Mouse (Mus musculus): ENCODE data around the gene Mum1. TPM values are rescaled to one million over a fixed set of nuclear protein-coding genes. Genes with fewer than 3 reads are reported as not detected.
A peak's percentile ranks its signal among the peaks of the same experiment; 100 is the strongest.

Mum1 gene
- polyA plus RNA-seq, 1 experiment from 2014 or later: 93.4 TPM

GRCm38 (mm10) chr10:80278390-80278789 is 52.2 kb downstream of the Mum1 start:
- no peak overlapping the region for H3K4me3 ChIP-seq
- no peaks in the 10 kb centered on the region for H3K4me1 ChIP-seq
- no peaks in the 10 kb centered on the region for H3K9me3 ChIP-seq
- H3K4me2 ChIP-seq (replicated peaks): no peak overlapping the region
- H3K9ac ChIP-seq: no peak overlapping the region
- no peaks in the 10 kb centered on the region for H3K27me3 ChIP-seq
- 95% methylated on average over 9 of the region's 9 CpGs for WGBS
- no peak overlapping the region for H3K27ac ChIP-seq
- peaks cover 94% of the 10 kb centered on the region for H3K36me3 ChIP-seq
- ATAC-seq (ENCODE audit: insufficient number of reproducible peaks, insufficient read depth, low FRiP score, low TSS enrichment): no peak

GRCm38 (mm10) chr10:80279273-80279672 is 53.0 kb downstream of the Mum1 start:
- Histone ChIP-seq H3K27ac (no peak overlapping the region), H3K36me3 (peaks cover 94% of the 10 kb centered on the region), H3K4me2 (replicated peaks) (no peak overlapping the region), H3K27me3 (no peaks in the 10 kb centered on the region), H3K4me1 (no peaks in the 10 kb centered on the region), H3K9ac (no peak overlapping the region), H3K9me3 (no peaks in the 10 kb centered on the region), H3K4me3 (no peak overlapping the region)
- 96% methylated on average over 12 of the region's 12 CpGs for WGBS
- ATAC-seq (ENCODE audit: insufficient number of reproducible peaks, insufficient read depth, low FRiP score, low TSS enrichment): no peak

GRCm38 (mm10) chr10:80281304-80281703 is 55.1 kb downstream of the Mum1 start:
- WGBS: 83% methylated on average over 7 of the region's 7 CpGs
- no peak for ATAC-seq (ENCODE audit: insufficient number of reproducible peaks, insufficient read depth, low FRiP score, low TSS enrichment)
- no peaks in the 10 kb centered on the region for H3K4me1 ChIP-seq
- no peak overlapping the region for H3K4me2 ChIP-seq (replicated peaks)
- H3K27ac ChIP-seq: no peak overlapping the region
- H3K9ac ChIP-seq: 0 out of 2 replicates have a peak overlapping the region, but pooled peaks have one; percentile 10
- peaks cover 94% of the 10 kb centered on the region for H3K36me3 ChIP-seq
- H3K4me3 ChIP-seq: no peak overlapping the region
- H3K9me3 ChIP-seq: no peaks in the 10 kb centered on the region
- no peaks in the 10 kb centered on the region for H3K27me3 ChIP-seq

GRCm38 (mm10) chr10:80281921-80282371 is 55.7 kb downstream of the Mum1 start:
- Histone ChIP-seq H3K36me3 (peaks cover 96% of the 10 kb centered on the region), H3K9me3 (no peaks in the 10 kb centered on the region), H3K27ac (no peak overlapping the region), H3K4me3 (no peak overlapping the region), H3K4me2 (replicated peaks) (no peak overlapping the region), H3K9ac (no peak overlapping the region), H3K27me3 (no peaks in the 10 kb centered on the region), H3K4me1 (no peaks in the 10 kb centered on the region)
- 72% methylated on average over 8 of the region's 8 CpGs for WGBS
- no peak for ATAC-seq (ENCODE audit: insufficient number of reproducible peaks, insufficient read depth, low FRiP score, low TSS enrichment)

- no peak for ATAC-seq (ENCODE audit: insufficient number of reproducible peaks, insufficient read depth, low FRiP score, low TSS enrichment)
- H3K9ac ChIP-seq: no peak overlapping the region
- WGBS: 90% methylated on average over 20 of the region's 20 CpGs
- H3K4me3 ChIP-seq: no peak overlapping the region
- H3K27ac ChIP-seq: no peak overlapping the region
- no peaks in the 10 kb centered on the region for H3K27me3 ChIP-seq
- H3K36me3 ChIP-seq: peaks cover 95% of the 10 kb centered on the region
- no peaks in the 10 kb centered on the region for H3K4me1 ChIP-seq
- no peaks in the 10 kb centered on the region for H3K9me3 ChIP-seq
- H3K4me2 ChIP-seq (replicated peaks): no peak overlapping the region
Observed at GRCm38 (mm10) chr10:80282481-80283441, 56.5 kb downstream of the Mum1 start.

GRCm38 (mm10) chr10:80285222-80286070 is 59.2 kb downstream of the Mum1 start:
- 76% methylated on average over 9 of the region's 15 CpGs for WGBS
- no peak for ATAC-seq (ENCODE audit: insufficient number of reproducible peaks, insufficient read depth, low FRiP score, low TSS enrichment)
- no peaks in the 10 kb centered on the region for H3K4me1 ChIP-seq
- no peak overlapping the region for H3K27ac ChIP-seq
- H3K9ac ChIP-seq: 0 out of 2 replicates have a peak overlapping the region, but pooled peaks have one; percentile 8
- no peak overlapping the region for H3K4me3 ChIP-seq
- H3K9me3 ChIP-seq: no peaks in the 10 kb centered on the region
- H3K4me2 ChIP-seq (replicated peaks): no peak overlapping the region
- peaks cover 82% of the 10 kb centered on the region for H3K36me3 ChIP-seq
- no peaks in the 10 kb centered on the region for H3K27me3 ChIP-seq

- Histone ChIP-seq H3K4me2 (replicated peaks) (no peak overlapping the region), H3K9ac (no peak overlapping the region), H3K27me3 (no peaks in the 10 kb centered on the region), H3K27ac (no peak overlapping the region), H3K36me3 (peaks cover 56% of the 10 kb centered on the region), H3K4me1 (peaks cover under 1% of the 10 kb centered on the region; the same call in 1 of the 2 replicates), H3K4me3 (no peak overlapping the region), H3K9me3 (no peaks in the 10 kb centered on the region)
- ATAC-seq (ENCODE audit: insufficient number of reproducible peaks, insufficient read depth, low FRiP score, low TSS enrichment): no peak
- 90% methylated on average over 12 of the region's 12 CpGs for WGBS
Observed at GRCm38 (mm10) chr10:80288097-80288496, 61.9 kb downstream of the Mum1 start.

- H3K4me2 ChIP-seq (replicated peaks): no peak overlapping the region
- H3K27ac ChIP-seq: no peak overlapping the region; the same call in 1 of the 2 replicates
- no peak overlapping the region for H3K9ac ChIP-seq
- peaks cover 54% of the 10 kb centered on the region for H3K36me3 ChIP-seq
- no peaks in the 10 kb centered on the region for H3K27me3 ChIP-seq
- ATAC-seq (ENCODE audit: insufficient number of reproducible peaks, insufficient read depth, low FRiP score, low TSS enrichment): no peak
- 70% methylated on average over 8 of the region's 8 CpGs for WGBS
- H3K4me3 ChIP-seq: no peak overlapping the region
- peaks cover 6% of the 10 kb centered on the region for H3K4me1 ChIP-seq
- no peaks in the 10 kb centered on the region for H3K9me3 ChIP-seq
Observed at GRCm38 (mm10) chr10:80288657-80289056, 62.4 kb downstream of the Mum1 start.

- peaks cover 29% of the 10 kb centered on the region for H3K4me1 ChIP-seq
Observed at GRCm38 (mm10) chr10:80292251-80293146, 66.3 kb downstream of the Mum1 start, which contains the start of gene Rps15. Gene Rps15 (plus strand): TSS chr10:80292453.

GRCm38 (mm10) chr10:80293325-80293724 is 67.1 kb downstream of the Mum1 start:
- 21% methylated on average over 14 of the region's 14 CpGs for WGBS
- peak overlapping the region; percentile 99 for H3K4me3 ChIP-seq
- H3K4me1 ChIP-seq: peaks cover 32% of the 10 kb centered on the region

More at GRCm38 (mm10) chr10:80292251-80293146, 66.3 kb downstream of the Mum1 start, which contains the start of gene Rps15:
- peaks cover 11% of the 10 kb centered on the region for H3K27me3 ChIP-seq
- H3K4me3 ChIP-seq: peak within 1 kb of the TSS; percentile 99
- ATAC-seq (ENCODE audit: insufficient number of reproducible peaks, insufficient read depth, low FRiP score, low TSS enrichment): peak; percentile 74; the same call in 1 of the 2 replicates
- peaks cover 33% of the 10 kb centered on the region for H3K36me3 ChIP-seq
- H3K9me3 ChIP-seq: no peaks in the 10 kb centered on the region
- H3K27ac ChIP-seq: peak within 1 kb of the TSS; percentile 91
- H3K4me2 ChIP-seq (replicated peaks): peak within 1 kb of the TSS; percentile 95
- under 1% methylated on average over 71 of the region's 72 CpGs for WGBS
- H3K9ac ChIP-seq: peak within 1 kb of the TSS; percentile 99

More at GRCm38 (mm10) chr10:80293325-80293724, 67.1 kb downstream of the Mum1 start:
- Histone ChIP-seq H3K9ac (peak overlapping the region; percentile 99), H3K36me3 (peaks cover 26% of the 10 kb centered on the region), H3K27ac (peak overlapping the region; percentile 91), H3K27me3 (peaks cover 19% of the 10 kb centered on the region), H3K4me2 (replicated peaks) (peak overlapping the region; percentile 95), H3K9me3 (no peaks in the 10 kb centered on the region)
- ATAC-seq (ENCODE audit: insufficient number of reproducible peaks, insufficient read depth, low FRiP score, low TSS enrichment): no peak

Measured in embryonic facial prominence, embryonic 12.5 days (tissue).